Mouse (Mus musculus) kidney, embryonic 14.5 days (tissue): Measurements from ENCODE around the gene Gpr179. TPM values are rescaled to one million over a fixed set of nuclear protein-coding genes. Genes with fewer than 3 reads are reported as not detected.

ENCODE experiments used
- ATAC-seq: fragments of 200-750 bp; cut with Nextera tagmentation; 2 replicates; pipeline ENCODE4 v1.8.0; 2017; ENCODE audit warnings: moderate number of reproducible peaks, mild to moderate bottlenecking, moderate TSS enrichment, moderate library complexity; ENCODE audit not compliant: low FRiP score, low TSS enrichment
- H3K27ac ChIP-seq: fragments of 300-500 bp; sonication (generic); 2 replicates; pipeline ENCODE4 v1.5.1; 2014; ENCODE audit warnings: low read depth, mild to moderate bottlenecking, low read length, moderate library complexity, mixed read lengths
- H3K27me3 ChIP-seq: fragments of 300-500 bp; sonication (generic); 2 replicates; pipeline ENCODE4 v1.6.1; 2014; ENCODE audit warnings: mild to moderate bottlenecking, low read length; ENCODE audit not compliant: control insufficient read depth, insufficient read depth
- H3K36me3 ChIP-seq: fragments of 300-500 bp; sonication (generic); 2 replicates; pipeline ENCODE4 v1.6.1; 2014; ENCODE audit warnings: low read length, mixed read lengths; ENCODE audit not compliant: control insufficient read depth, insufficient read depth
- H3K4me1 ChIP-seq: fragments of 300-500 bp; sonication (generic); 2 replicates; pipeline ENCODE4 v1.6.1; 2014; ENCODE audit warnings: low read length, mixed read lengths; ENCODE audit not compliant: control insufficient read depth, insufficient read depth
- H3K4me2 ChIP-seq: fragments of 300-500 bp; sonication (generic); replicated peaks from 2 replicates; pipeline ENCODE4 v1.6.1; 2014; ENCODE audit warnings: low read depth, mild to moderate bottlenecking, low read length
- H3K4me3 ChIP-seq: fragments of 300-500 bp; sonication (generic); 2 replicates; pipeline ENCODE4 v1.5.1; 2014; ENCODE audit warnings: mild to moderate bottlenecking, low read length
- H3K9ac ChIP-seq: fragments of 300-500 bp; sonication (generic); 2 replicates; pipeline ENCODE4 v1.6.1; 2014; ENCODE audit warnings: low read depth, mild to moderate bottlenecking, low read length, moderate library complexity
- H3K9me3 ChIP-seq: fragments of 300-500 bp; sonication (generic); 2 replicates; pipeline ENCODE4 v1.6.1; 2016; ENCODE audit warnings: low read length; ENCODE audit not compliant: control insufficient read depth
- WGBS: fragments of 180-500 bp; shearing (Covaris S2); extraction: QIAGEN DNeasy Blood & Tissue Kit; methylation state at CpG from one replicate; pipeline ENCODE4 v1.1.7; 2014; 5-methylcytosine and 5-hydroxymethylcytosine counted together
- polyA plus RNA-seq: library from polyadenylated mRNA; unstranded; fragments of >200 nt; fragmentation: Nextera tagmentation; extraction: Ambion mirVana; gene quantifications from 2 replicates; pipeline ENCODE4 v1.2.1, GENCODE M21; 2014

Gene Gpr179
- polyA plus RNA-seq, 1 experiment from 2014 or later, result 0.07 TPM

- no peak overlapping the region for H3K4me3 ChIP-seq
- no peak overlapping the region for H3K4me2 ChIP-seq
- H3K9ac ChIP-seq, result no peak overlapping the region
- no peaks in the 10 kb centered on the region for H3K9me3 ChIP-seq
- no peaks in the 10 kb centered on the region for H3K27me3 ChIP-seq
- H3K27ac ChIP-seq, result no peak overlapping the region
- H3K36me3 ChIP-seq, result no peaks in the 10 kb centered on the region
- 0 out of 2 replicates have a peak, but pooled peaks cover 4% of the 10 kb centered on the region for H3K4me1 ChIP-seq
- no peak for ATAC-seq
- 52% methylated on average over 12 of the region's 12 CpGs for WGBS
These were observed 62.3 kb downstream of the Gpr179 start for GRCm38 (mm10) chr11:97289276-97290230.

DNA sequence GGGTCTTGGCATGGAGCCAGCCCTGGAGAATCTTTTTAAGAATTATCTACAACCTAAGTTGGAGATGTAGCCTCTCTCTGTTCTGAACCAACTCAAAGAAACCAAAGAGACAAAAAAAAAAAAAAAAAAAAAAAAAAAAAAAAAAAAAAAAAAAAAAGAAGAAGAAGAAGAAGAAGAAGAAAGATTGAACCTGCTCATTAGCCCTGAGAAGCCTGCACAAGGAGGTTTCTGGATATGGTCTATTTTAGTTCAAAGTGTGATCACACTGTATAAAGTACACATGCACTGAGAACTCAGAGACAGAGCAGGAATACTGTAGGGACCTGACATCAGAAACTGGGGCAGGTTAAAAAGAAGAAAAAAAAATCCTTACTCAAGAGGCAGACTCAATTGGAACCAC is 64.2 kb downstream of the Gpr179 start:
- Histone ChIP-seq H3K4me3 (no peak overlapping the region), H3K9ac (no peak overlapping the region), H3K9me3 (no peaks in the 10 kb centered on the region), H3K36me3 (no peaks in the 10 kb centered on the region), H3K4me1 (0 out of 2 replicates have a peak, but pooled peaks cover 4% of the 10 kb centered on the region), H3K4me2 (no peak overlapping the region), H3K27me3 (no peaks in the 10 kb centered on the region), H3K27ac (no peak overlapping the region)
- ATAC-seq, result no peak

DNA sequence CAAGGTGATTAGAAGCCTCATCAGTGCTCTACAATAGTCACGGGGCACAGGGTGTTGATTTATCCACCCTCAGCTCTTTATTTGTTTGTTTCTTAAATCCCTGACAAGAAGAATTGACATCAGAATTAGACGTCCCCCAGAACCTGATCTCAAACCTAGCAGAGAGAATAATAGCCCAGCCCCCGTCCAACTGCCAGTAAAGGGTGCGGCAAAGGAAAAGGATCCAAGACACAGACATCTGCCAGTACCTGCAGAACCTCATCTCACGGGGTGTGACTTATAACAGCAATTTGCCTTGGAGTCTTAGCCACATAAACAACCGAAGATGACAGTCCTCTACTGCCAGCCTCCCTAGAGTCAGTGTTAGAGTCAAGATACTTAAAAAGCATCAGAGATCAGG is 64.9 kb downstream of the Gpr179 start:
- no peak for ATAC-seq

GRCm38 (mm10) chr11:97285852-97286775 is 65.8 kb downstream of the Gpr179 start:
- H3K27ac ChIP-seq, result no peak overlapping the region
- H3K36me3 ChIP-seq, result no peaks in the 10 kb centered on the region
- no peak overlapping the region for H3K4me2 ChIP-seq
- H3K9ac ChIP-seq, result no peak overlapping the region
- H3K4me1 ChIP-seq, result 0 out of 2 replicates have a peak, but pooled peaks cover 4% of the 10 kb centered on the region
- H3K9me3 ChIP-seq, result no peaks in the 10 kb centered on the region
- no peaks in the 10 kb centered on the region for H3K27me3 ChIP-seq
- H3K4me3 ChIP-seq, result no peak overlapping the region
- no peak for ATAC-seq
- 61% methylated on average over 9 of the region's 9 CpGs for WGBS

More for the DNA sequence above, 64.9 kb downstream of the Gpr179 start:
- Histone ChIP-seq H3K27me3 (no peaks in the 10 kb centered on the region), H3K4me2 (no peak overlapping the region), H3K4me3 (no peak overlapping the region), H3K9me3 (no peaks in the 10 kb centered on the region), H3K27ac (no peak overlapping the region), H3K36me3 (no peaks in the 10 kb centered on the region), H3K9ac (no peak overlapping the region), H3K4me1 (0 out of 2 replicates have a peak, but pooled peaks cover 4% of the 10 kb centered on the region)
- WGBS, result 50% methylated on average over 6 of the region's 6 CpGs

- Histone ChIP-seq H3K36me3 (no peaks in the 10 kb centered on the region), H3K9ac (no peak overlapping the region), H3K27me3 (no peaks in the 10 kb centered on the region), H3K27ac (no peak overlapping the region), H3K9me3 (no peaks in the 10 kb centered on the region), H3K4me3 (no peak overlapping the region), H3K4me1 (0 out of 2 replicates have a peak, but pooled peaks cover 4% of the 10 kb centered on the region), H3K4me2 (no peak overlapping the region)
- 79% methylated on average over 4 of the region's 4 CpGs for WGBS
- no peak for ATAC-seq
These were observed 67.0 kb downstream of the Gpr179 start for GRCm38 (mm10) chr11:97284854-97285253.

DNA sequence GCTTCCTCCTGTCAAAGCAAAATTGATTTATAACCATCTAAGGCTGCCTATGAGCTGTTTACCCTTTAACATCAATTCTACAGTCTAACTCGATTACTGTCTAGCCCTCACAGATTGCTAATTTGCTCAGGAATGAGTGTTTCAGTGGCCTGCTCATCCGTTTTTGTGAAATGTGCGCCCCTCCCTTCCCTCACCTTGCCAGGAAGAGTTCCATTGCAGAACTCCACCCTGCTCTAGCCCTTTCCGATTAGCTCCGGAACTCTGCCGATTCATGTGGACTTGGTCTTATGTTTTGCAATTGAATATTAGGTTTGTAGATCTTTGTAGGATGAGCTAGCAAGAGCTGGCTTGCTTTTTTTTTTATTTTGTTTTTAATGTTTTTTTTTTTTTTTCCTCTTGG is 69.7 kb downstream of the Gpr179 start:
- no peak overlapping the region for H3K27ac ChIP-seq
- H3K4me2 ChIP-seq, result no peak overlapping the region
- no peaks in the 10 kb centered on the region for H3K36me3 ChIP-seq
- no peak for ATAC-seq
- H3K4me3 ChIP-seq, result no peak overlapping the region
- peaks cover 14% of the 10 kb centered on the region for H3K4me1 ChIP-seq
- H3K9me3 ChIP-seq, result no peaks in the 10 kb centered on the region
- no peak overlapping the region for H3K9ac ChIP-seq
- 81% methylated on average over 6 of the region's 6 CpGs for WGBS
- H3K27me3 ChIP-seq, result no peaks in the 10 kb centered on the region

Other genes starting within 250 kb of the Gpr179 start
- 0.07 TPM in 1 of 2 replicates, not detected in the other for gene Tbx21, start 236.7 kb downstream of the Gpr179 start, polyA plus RNA-seq
- 6.0 and 6.8 TPM in 2 replicates for gene Tbkbp1, start 200.6 kb downstream of the Gpr179 start, polyA plus RNA-seq
- gene Kpnb1, start 164.2 kb downstream of the Gpr179 start, polyA plus RNA-seq, result 60.0 and 84.3 TPM in 2 replicates
- gene Npepps, start 71.4 kb downstream of the Gpr179 start, polyA plus RNA-seq, result 53.6 and 78.6 TPM in 2 replicates
- 58.4 and 64.8 TPM in 2 replicates for gene Mrpl45, start 36.4 kb downstream of the Gpr179 start, polyA plus RNA-seq
- 2.5 and 3.7 TPM in 2 replicates for gene Socs7, start 10.5 kb upstream of the Gpr179 start, polyA plus RNA-seq
- gene Arhgap23, start 63.5 kb upstream of the Gpr179 start, polyA plus RNA-seq, result 5.2 and 7.4 TPM in 2 replicates
- 0.15 and 0.69 TPM in 2 replicates for gene 4933428G20Rik, start 148.3 kb upstream of the Gpr179 start, polyA plus RNA-seq
- 0.97 and 1.1 TPM in 2 replicates for gene Srcin1, start 224.1 kb upstream of the Gpr179 start, polyA plus RNA-seq